Mouse (Mus musculus) heart, postnatal 25 days (tissue): ENCODE data around the gene Gin1. TPM values are rescaled to one million over a fixed set of nuclear protein-coding genes. Genes with fewer than 3 reads are reported as not detected.
"Not testable (repeated sequence)": the region's sequence is repeated elsewhere in the genome, so short reads cannot be mapped to it uniquely, and the experiment has no call there.

Experiments
- DNase-seq: peaks from one replicate; pipeline ENCODE4 v3.0.0; 2022; ENCODE audit warnings: low spot score
- intact Hi-C: fragments of 180-260 bp; cut with DNase I; formaldehyde crosslinking; loops from one replicate; pipeline ENCODE4 v1.15.1; 2025
- total RNA-seq, 2 experiments: library from RNA; stranded (reverse); gene quantifications; 2 replicates each; pipeline ENCODE4 v1.2.3; 2021

Gin1 gene
- total RNA-seq = 1 to 10 TPM; 8.3 to 8.4 TPM

GRCm38 (mm10) chr1:97769904-97770753 is at the start of gene Gin1, which contains the start of gene Ppip5k2:
Gin1 (plus strand) TSS chr1:97770172.
Ppip5k2 (minus strand) TSS chr1:97770411.
- peak; percentile 87 for DNase-seq
- intact Hi-C loops = loop anchor here (2.0 to 10.0 kb wide), 2 partner anchors 109 to 205 kb away; no protein-coding TSS in a partner anchor

DNA sequence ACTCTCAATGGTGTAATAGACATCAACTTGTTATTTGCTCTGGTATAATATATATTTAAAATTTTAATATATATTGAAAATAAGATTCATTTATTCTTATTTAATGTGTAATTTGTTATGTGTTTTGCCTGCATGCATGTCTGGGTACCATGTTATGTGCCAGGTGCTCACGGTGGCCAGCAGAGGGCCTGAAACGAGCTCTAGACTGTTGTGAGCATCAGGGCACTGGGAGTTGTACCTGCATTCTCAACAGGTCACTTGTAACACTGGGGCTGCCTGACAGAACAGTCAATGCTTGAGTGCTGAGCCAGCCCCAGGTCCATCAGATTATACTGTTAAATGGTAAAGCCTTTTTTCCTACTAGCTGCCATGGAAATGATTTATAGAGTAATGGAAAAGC is 43.2 kb upstream of the Gin1 start:
- DNase-seq = no peak
- intact Hi-C loops = no loop called here

GRCm38 (mm10) chr1:97729339-97729738 is 40.6 kb upstream of the Gin1 start:
- DNase-seq = no peak
- intact Hi-C loops = no loop called here

- no peak for DNase-seq
Measured at GRCm38 (mm10) chr1:97743063-97743462, 26.9 kb upstream of the Gin1 start.

DNA sequence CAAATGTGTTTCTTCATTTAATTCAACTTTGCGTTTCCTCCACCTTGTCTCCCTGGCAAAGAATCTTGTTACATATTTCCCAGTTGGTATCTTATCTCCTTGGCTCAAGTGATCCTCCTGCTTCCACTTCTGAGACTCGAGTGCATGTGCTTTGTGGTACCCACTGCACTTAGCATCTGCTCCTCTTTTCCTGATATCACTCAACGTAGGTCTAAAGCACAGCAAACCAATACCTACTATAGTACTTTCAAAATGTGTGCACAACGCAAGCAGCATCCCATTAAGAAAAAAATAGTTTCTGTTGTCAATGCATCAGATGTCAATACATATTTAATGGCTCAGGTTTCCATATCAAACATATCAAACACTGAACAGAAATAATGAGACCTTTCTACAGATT is 24.3 kb upstream of the Gin1 start:
- no peak for DNase-seq
- intact Hi-C loops = no loop called here

More at GRCm38 (mm10) chr1:97743063-97743462, 26.9 kb upstream of the Gin1 start:
- intact Hi-C loops = no loop called here

DNA sequence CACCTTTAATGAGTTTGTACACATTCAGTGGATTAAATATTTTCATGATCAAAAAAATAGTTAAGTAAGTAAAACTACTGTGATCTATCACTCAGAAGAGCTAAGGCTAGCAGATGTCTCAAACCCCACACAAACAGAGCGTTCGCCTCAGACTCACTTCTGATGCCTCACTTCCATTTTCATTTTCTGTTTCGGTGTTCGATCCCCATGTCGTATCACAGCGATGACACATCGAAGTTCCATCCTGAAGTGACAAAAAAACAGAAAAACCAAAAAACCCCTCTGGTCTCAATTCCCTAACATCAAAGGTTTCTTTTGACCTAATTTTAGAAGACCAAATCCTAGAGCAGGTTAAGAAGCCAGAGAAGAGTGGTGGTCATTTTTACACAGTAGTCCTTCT is 23.7 kb upstream of the Gin1 start:
- DNase-seq = no peak
- intact Hi-C loops = no loop called here

DNA sequence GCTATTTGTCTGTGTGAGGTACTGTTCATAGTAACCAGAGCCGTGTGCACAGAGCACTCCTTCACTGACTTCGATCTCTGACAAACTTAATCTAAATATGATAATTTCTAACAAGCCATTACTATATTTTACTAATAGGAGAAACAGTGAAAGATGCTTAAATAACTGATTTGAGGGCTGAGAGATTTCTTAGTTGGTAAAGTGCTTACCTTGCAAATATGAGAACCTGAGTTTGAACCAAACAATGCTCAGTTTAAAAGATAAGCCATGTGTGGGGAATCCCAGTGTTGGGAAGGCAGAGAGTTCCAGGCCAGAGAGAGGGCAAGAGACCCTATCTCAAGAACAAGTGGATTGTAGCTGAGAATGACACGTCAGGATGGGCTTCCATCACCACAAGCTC is 21.8 kb upstream of the Gin1 start:
- no peak for DNase-seq
- intact Hi-C loops = no loop called here

DNA sequence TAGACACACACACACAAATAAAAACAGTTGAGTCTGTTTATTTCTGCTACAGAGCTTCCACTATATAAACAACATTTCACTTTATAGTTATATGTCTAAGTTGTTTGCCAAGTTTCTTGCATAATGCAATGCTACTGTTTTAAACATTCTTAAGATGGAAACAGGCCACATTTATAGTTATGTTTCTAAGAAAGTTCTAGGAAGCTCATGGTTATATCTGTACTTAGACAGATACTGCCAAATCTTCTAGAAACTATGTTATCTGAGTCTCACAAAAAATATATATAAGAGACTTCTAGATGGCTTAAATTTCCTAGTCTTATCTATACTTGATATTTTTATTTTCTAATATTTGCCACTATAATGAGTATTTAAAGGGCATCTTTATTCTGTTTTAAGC is 16.8 kb upstream of the Gin1 start:
- intact Hi-C loops = loop anchor here (5.0 kb wide), 1 partner anchor 36 kb away; no protein-coding TSS in a partner anchor
- no peak for DNase-seq

DNA sequence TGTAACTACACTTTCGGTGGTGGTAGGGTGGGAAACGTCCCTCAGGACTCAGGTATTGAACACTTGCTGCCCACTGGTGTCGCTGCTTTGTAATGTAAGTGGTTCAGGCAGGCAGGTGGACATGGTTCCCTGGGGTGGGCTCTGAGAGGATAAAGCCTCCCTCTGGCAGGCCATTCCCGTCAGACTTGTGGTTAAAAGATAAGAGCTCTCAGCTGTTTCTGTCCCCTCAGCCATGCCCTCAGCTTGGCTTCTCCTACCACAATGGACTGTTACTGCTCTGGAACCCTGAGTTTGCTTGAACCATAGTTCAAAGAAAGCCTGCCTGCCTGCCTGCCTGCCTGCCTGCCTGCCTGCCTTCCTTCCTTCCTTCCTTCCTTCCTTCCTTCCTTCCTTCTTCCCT is 15.6 kb upstream of the Gin1 start:
- DNase-seq = no peak
- intact Hi-C loops = loop anchor here (5.0 kb wide), 1 partner anchor 37 kb away; no protein-coding TSS in a partner anchor

DNA sequence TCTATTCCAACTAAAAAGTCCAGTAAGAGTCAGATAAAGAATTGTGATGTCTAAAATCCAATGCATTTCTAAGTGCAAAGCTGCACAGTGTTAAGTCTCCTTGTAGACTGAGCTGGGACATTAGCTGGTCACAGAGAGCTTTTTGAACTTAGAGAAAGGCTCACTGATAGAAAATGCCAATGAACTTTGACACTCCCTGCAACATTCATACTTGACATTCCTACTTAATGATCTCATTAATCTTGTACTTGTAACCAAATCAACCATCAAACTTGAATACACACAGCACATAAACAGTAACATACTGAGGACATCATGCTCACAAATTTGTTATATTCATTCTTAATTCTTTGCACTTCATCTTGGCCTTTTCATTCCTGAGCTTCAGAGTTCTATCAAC is 10.1 kb upstream of the Gin1 start:
- no peak for DNase-seq

GRCm38 (mm10) chr1:97760598-97760997 is 9.4 kb upstream of the Gin1 start:
- intact Hi-C loops = loop anchor here (10.0 kb wide), 1 partner anchor 214 kb away; no protein-coding TSS in a partner anchor
- no peak for DNase-seq

More for the DNA sequence above, 10.1 kb upstream of the Gin1 start:
- intact Hi-C loops = loop anchor here (10.0 kb wide), 1 partner anchor 215 kb away; no protein-coding TSS in a partner anchor

DNA sequence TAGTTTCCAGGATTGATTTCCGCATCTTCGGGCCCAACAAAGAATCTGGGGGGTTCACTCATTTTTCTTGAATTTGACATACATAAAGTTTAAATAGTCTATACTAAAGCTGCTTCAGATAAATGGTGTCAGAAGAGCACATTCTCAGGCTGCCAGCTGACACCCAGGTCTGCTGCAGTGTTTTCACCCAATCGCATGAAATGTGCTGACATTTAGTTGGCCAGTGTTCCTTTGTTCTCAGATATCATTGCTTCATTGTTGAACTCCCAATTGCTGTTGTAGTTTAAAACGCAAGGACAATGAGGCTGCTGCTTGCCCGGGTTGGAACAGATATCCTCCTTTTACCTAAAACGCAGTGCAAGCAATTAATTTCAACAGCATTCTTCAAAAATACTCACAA is 8.5 kb upstream of the Gin1 start:
- intact Hi-C loops = loop anchor here (10.0 kb wide), 1 partner anchor 213 kb away; no protein-coding TSS in a partner anchor
- DNase-seq = no peak

- DNase-seq = not testable (repeated sequence)
- intact Hi-C loops = loop anchor here (10.0 kb wide), 1 partner anchor 209 kb away; no protein-coding TSS in a partner anchor
Measured at GRCm38 (mm10) chr1:97765712-97766111, 4.3 kb upstream of the Gin1 start.

- intact Hi-C loops = loop anchor here (10.0 kb wide), 1 partner anchor 207 kb away; no protein-coding TSS in a partner anchor
- DNase-seq = no peak
Measured at GRCm38 (mm10) chr1:97768089-97768488, 1.9 kb upstream of the Gin1 start.

DNA sequence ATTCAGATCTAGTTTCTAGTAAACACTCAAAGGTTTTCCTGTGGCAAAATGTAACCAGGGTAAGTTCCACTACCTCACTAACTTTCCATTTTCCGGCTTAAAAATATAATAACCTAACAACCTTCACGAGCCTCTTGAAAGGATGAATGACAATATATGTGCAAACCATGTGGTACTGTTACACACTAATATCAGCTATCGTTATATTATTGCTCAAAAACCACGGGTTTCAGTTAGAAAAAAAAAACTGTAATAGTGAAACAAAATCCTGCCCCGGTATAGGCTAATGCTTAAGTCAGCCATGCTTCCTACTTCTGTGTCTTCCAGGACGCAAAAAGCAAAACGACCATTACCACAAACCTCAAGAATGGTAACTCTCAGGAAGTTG is 1.1 kb upstream of the Gin1 start:
- intact Hi-C loops = loop anchor here (10.0 kb wide), 1 partner anchor 206 kb away; no protein-coding TSS in a partner anchor
- no peak for DNase-seq

DNA sequence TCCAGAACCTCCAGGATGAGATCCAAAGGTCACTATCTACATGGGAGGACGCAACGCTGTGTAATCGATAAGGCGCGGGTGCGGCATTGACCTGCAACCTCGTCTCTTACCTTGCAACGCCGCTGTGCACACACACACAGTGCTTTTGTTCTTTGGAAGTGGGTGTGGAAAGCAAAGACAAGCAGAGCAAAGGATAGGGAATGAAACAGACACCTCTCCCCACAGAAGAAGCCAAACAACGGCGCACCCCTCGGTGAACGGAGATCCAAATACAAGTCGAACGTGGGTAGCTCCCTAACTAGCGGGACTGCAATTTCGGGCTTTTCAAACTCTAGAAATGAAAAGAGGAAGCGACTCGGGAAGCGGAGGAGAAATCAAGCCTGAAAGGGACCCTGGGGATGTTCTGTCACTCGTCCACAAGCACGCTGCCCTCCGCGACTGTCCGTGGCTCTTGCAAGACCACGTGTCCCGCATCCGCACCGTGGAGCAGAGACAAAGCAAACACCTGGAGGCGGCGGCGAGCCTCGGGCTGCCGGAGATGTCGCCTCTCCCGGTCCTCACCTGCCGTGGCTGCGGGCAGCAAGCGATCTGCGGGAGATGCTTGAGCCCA is 573 bp upstream of the Gin1 start:
- no peak for DNase-seq
- intact Hi-C loops = loop anchor here (10.0 kb wide), 1 partner anchor 205 kb away; no protein-coding TSS in a partner anchor

DNA sequence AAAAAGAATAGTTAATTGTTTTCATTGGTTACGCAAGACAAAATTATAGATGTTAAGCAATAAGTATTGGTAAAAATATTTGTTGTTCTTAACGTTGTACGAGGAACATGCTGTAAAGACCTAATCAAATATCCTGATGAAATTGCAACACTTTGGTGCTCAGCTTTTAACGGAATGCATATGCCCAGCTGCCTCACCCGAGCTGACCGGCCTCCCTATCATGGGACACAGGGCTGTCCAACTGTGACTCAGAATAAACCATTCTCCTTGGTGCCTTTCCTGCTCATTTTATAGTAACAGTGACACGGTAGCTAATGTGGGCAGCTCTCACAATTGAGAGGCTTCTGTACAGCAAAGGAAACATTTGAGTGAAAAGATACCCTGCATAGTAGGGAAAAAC is 1.1 kb downstream of the Gin1 start:
- DNase-seq = no peak
- intact Hi-C loops = loop anchor here (2.0 kb wide), 1 partner anchor 110 kb away; no protein-coding TSS in a partner anchor

DNA sequence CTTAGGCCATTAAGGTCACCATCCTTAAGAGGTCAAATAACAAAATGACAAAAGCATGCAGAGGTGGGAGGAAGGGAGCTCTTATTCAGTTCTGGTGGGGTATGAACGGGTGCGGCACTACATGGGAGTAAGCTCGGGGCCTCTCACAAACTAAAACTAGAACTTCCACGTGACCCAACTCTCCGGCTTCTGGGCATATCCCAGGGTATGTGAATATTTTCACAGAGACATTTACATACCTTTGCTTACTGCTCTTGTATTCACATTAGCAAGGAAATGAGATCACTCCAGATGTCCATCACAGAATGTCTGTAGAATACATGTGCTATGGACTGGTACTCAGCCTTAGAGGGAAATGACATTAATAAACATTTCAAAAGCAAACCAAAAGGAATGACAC is 1.8 kb downstream of the Gin1 start:
- intact Hi-C loops = loop anchor here (2.0 kb wide), 1 partner anchor 111 kb away; no protein-coding TSS in a partner anchor
- no peak for DNase-seq

- intact Hi-C loops = no loop called here
- DNase-seq = no peak
Measured at GRCm38 (mm10) chr1:97773362-97773761, 3.4 kb downstream of the Gin1 start.

DNA sequence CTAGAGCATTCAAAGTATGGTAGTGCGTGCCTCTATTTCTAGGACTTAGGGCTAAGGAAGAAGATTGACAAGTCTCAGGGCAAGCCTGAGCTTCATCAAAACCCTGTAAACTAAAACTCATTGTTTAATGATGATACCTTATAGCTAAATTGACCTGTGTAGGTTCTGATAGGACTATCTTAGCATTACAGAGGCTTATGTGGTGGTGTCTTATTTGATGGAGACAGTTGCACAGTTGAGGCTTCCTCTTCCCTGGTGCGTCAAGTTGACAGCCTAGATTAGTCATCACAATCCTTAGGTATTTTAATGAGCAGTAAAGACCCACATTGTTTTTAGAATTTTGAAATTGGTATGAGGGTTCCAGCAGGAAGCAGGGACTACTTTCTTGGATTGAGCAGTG is 4.0 kb downstream of the Gin1 start:
- intact Hi-C loops = no loop called here
- no peak for DNase-seq

GRCm38 (mm10) chr1:97781674-97782073 is 11.7 kb downstream of the Gin1 start:
- intact Hi-C loops = no loop called here
- no peak for DNase-seq
